Mouse (Mus musculus) megakaryocyte, embryonic 14.5 days (primary cell): ENCODE results near the gene Phkb.

Source experiments
- FLI1 ChIP-seq: IDR thresholded peaks from 2 replicates; pipeline ENCODE4 v1.6.1; 2012; ENCODE audit warnings: low read length, inconsistent platforms, mixed read lengths
- GATA1 ChIP-seq: IDR thresholded peaks from 3 replicates; pipeline ENCODE4 v1.6.1; 2012; ENCODE audit warnings: mixed read lengths, low read length, inconsistent platforms, borderline replicate concordance

DNA sequence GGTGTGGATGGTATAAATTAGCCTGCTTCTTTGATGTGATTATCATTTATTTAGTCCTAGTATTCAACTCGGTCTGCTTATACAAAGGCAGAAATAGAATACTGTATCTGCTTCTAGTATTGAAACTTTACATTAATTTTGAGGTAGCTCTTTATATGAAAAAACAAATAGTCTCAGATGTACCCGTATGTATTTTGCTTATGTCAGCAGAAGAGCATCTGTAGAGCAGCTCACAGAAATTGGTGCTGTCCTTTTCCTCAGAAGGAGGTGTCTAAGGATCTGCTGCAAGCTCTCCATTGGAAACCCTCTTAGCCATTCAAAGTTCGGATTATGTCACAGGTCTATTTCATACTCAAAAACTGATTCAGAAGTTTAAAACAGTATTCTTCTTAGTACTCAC is 210.1 kb downstream of the Phkb start:
- no peak for TF ChIP-seq GATA1
- no peak for TF ChIP-seq FLI1
